In the genomic region with DNA sequence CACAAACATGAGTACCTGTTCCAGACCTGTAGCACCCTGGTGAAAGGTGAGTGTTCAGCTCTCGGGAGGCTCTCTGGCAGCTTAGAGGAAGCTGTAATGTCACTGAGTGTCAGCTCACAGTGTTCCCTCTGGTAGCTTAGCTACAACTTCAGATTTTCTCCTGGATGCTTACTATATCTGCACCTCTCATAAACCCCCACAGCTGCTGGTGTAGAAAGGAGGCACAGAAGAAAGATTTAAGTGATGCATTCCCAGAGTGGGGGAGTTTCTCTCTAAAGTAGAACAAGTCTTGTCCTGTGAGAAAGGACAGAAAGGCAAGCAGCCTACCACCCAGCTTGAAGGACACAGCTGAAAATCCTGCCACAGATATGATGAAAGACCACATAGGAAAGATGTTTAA, we compare ENCODE assay signal across 12 mouse cellular contexts.
"Had no signal": no experiment of that assay in that cellular context is flagged by ENCODE, and none has a peak within 500 bp of the region (broad histone marks: within the 10 kb centered on the region; RNA-seq: fewer than 3 reads in every experiment).

No protein-coding gene starts in this region.

- ATAC-seq: intestine, postnatal 0 days; liver, postnatal 0 days; lung, postnatal 0 days; midbrain, embryonic 15.5 days had no signal

- DNase-seq: kidney, adult 2 months; kidney, postnatal 25 days; layer of hippocampus, adult 9-11 months; layer of hippocampus, postnatal 36 days; left cerebral cortex, postnatal 4 days; liver, postnatal 0 days; lung, embryonic 14.5 days; thymus, adult 2 months; thymus, postnatal 25 days had no signal
